Mouse (Mus musculus): Measurements from ENCODE around the gene Lin7b. TPM values are rescaled to one million over a fixed set of nuclear protein-coding genes. Genes with fewer than 3 reads are reported as not detected.
A peak's percentile ranks its signal among the peaks of the same experiment; 100 is the strongest.

Lin7b gene
- polyA plus RNA-seq, 1 experiment from 2014 or later = 4.6 TPM

DNA sequence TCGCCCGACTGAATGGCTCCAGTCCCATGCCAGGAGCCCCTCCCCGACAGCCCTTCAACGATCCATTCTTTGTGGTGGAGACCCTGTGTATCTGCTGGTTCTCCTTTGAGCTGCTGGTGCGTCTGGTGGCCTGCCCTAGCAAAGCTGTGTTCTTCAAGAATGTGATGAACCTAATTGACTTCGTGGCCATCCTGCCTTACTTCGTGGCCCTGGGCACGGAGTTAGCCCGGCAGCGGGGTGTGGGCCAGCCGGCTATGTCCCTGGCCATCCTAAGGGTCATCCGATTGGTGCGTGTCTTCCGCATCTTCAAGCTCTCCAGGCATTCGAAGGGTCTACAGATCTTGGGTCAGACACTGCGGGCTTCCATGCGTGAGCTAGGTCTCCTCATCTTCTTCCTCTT is 38.6 kb upstream of the Lin7b start:
- H3K27ac ChIP-seq (ENCODE audit: low read length) = no peak overlapping the region
- no peak overlapping the region for H3K4me3 ChIP-seq (replicated peaks; ENCODE audit: low read length)
- no peak overlapping the region for H3K4me2 ChIP-seq (ENCODE audit: low read depth, low read length)
- WGBS = 88% methylated on average over 17 of the region's 17 CpGs
- no peaks in the 10 kb centered on the region for H3K36me3 ChIP-seq (ENCODE audit: control insufficient read depth, insufficient read depth, low read length)
- H3K9ac ChIP-seq (ENCODE audit: low read length) = no peak overlapping the region
- H3K27me3 ChIP-seq (ENCODE audit: control insufficient read depth, insufficient read depth, low read length) = peaks cover 49% of the 10 kb centered on the region
- ATAC-seq (ENCODE audit: insufficient read depth, low FRiP score) = no peak
- H3K9me3 ChIP-seq (replicated peaks; ENCODE audit: control insufficient read depth, low read length) = no peaks in the 10 kb centered on the region
- H3K4me1 ChIP-seq (ENCODE audit: control insufficient read depth, insufficient read depth, low read length) = peaks cover 9% of the 10 kb centered on the region; the same call in 1 of the 2 replicates

- no peak overlapping the region for H3K9ac ChIP-seq (ENCODE audit: low read length)
- ATAC-seq (ENCODE audit: insufficient read depth, low FRiP score) = no peak
- 0 out of 2 replicates have a peak, but pooled peaks cover 6% of the 10 kb centered on the region for H3K4me1 ChIP-seq (ENCODE audit: control insufficient read depth, insufficient read depth, low read length)
- WGBS = 69% methylated on average over 7 of the region's 7 CpGs
- no peak overlapping the region for H3K27ac ChIP-seq (ENCODE audit: low read length)
- H3K4me2 ChIP-seq (ENCODE audit: low read depth, low read length) = no peak overlapping the region
- H3K9me3 ChIP-seq (replicated peaks; ENCODE audit: control insufficient read depth, low read length) = no peaks in the 10 kb centered on the region
- H3K36me3 ChIP-seq (ENCODE audit: control insufficient read depth, insufficient read depth, low read length) = no peaks in the 10 kb centered on the region
- peaks cover 49% of the 10 kb centered on the region for H3K27me3 ChIP-seq (ENCODE audit: control insufficient read depth, insufficient read depth, low read length)
- H3K4me3 ChIP-seq (replicated peaks; ENCODE audit: low read length) = no peak overlapping the region
Observed at GRCm38 (mm10) chr7:45408351-45408750, 38.0 kb upstream of the Lin7b start.

DNA sequence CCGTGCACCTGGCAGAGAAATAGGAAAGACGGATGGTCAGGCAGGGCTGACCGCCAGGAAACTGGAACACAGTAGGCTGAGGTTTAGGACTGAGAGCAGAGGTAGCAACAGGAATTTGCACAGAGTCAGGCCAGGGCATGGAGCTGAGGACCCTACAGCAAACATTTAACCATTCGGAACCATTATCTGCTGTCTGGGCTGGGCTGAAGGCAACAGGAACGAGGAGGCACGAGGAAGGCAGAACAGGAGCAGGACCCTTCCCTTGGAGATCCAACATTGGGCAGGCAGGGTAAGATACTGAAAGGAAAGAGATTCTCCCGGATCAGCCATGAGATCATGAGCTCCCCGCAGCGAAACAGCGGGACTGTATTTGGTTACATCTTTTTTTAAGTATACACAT is 37.5 kb upstream of the Lin7b start:
- H3K27me3 ChIP-seq (ENCODE audit: control insufficient read depth, insufficient read depth, low read length) = peaks cover 49% of the 10 kb centered on the region
- 0 out of 2 replicates have a peak, but pooled peaks cover 6% of the 10 kb centered on the region for H3K4me1 ChIP-seq (ENCODE audit: control insufficient read depth, insufficient read depth, low read length)
- 75% methylated on average over 10 of the region's 10 CpGs for WGBS
- no peaks in the 10 kb centered on the region for H3K36me3 ChIP-seq (ENCODE audit: control insufficient read depth, insufficient read depth, low read length)
- no peak for ATAC-seq (ENCODE audit: insufficient read depth, low FRiP score)
- H3K4me3 ChIP-seq (replicated peaks; ENCODE audit: low read length) = no peak overlapping the region
- no peak overlapping the region for H3K9ac ChIP-seq (ENCODE audit: low read length)
- no peak overlapping the region for H3K27ac ChIP-seq (ENCODE audit: low read length)
- no peaks in the 10 kb centered on the region for H3K9me3 ChIP-seq (replicated peaks; ENCODE audit: control insufficient read depth, low read length)
- no peak overlapping the region for H3K4me2 ChIP-seq (ENCODE audit: low read depth, low read length)

DNA sequence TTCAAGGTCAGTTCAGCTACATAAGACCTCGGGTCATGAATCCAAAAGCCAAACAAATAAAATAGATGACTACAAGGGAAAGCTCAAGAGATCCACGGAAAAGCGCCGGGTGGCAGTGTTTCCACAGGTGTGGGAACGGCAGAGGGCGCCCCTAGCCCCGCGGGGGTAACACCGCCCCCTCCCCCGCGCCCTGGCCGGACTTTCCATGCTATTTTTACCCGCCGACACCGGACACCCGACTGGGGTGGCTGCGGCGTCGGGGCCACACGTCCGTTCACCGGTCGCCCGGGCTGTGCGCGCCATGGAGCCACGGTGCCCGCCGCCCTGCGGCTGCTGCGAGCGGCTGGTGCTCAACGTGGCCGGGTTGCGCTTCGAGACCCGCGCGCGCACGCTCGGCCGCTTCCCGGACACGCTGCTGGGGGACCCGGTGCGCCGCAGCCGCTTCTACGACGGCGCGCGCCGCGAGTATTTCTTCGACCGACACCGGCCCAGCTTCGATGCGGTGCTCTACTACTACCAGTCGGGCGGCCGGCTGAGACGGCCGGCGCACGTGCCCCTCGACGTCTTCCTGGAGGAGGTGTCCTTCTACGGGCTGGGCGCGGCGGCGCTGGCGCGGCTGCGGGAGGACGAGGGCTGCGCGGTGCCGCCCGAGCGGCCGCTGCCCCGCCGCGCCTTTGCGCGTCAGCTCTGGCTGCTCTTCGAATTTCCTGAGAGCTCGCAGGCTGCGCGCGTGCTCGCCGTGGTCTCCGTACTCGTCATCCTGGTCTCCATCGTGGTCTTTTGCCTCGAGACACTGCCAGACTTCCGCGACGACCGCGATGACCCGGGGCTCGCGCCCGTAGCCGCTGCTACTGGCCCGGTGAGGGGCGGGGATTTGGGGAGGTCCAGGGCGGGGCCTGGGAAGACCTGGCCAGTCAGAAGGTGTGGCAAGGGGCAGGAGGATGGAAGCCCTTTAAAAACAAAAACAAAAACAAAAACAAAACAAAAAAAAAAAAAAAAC is 36.1 kb upstream of the Lin7b start:
- Histone ChIP-seq H3K9ac (ENCODE audit: low read length) (peak overlapping the region; percentile 66), H3K27me3 (ENCODE audit: control insufficient read depth, insufficient read depth, low read length) (peaks cover 47% of the 10 kb centered on the region), H3K4me2 (ENCODE audit: low read depth, low read length) (peak overlapping the region; percentile 75), H3K4me3 (replicated peaks; ENCODE audit: low read length) (peak overlapping the region; percentile 49), H3K9me3 (replicated peaks; ENCODE audit: control insufficient read depth, low read length) (no peaks in the 10 kb centered on the region), H3K4me1 (ENCODE audit: control insufficient read depth, insufficient read depth, low read length) (0 out of 2 replicates have a peak, but pooled peaks cover 6% of the 10 kb centered on the region), H3K36me3 (ENCODE audit: control insufficient read depth, insufficient read depth, low read length) (no peaks in the 10 kb centered on the region), H3K27ac (ENCODE audit: low read length) (no peak overlapping the region)
- peak; percentile 22; the same call in 1 of the 2 replicates for ATAC-seq (ENCODE audit: insufficient read depth, low FRiP score)
- under 1% methylated on average over 112 of the region's 114 CpGs for WGBS

DNA sequence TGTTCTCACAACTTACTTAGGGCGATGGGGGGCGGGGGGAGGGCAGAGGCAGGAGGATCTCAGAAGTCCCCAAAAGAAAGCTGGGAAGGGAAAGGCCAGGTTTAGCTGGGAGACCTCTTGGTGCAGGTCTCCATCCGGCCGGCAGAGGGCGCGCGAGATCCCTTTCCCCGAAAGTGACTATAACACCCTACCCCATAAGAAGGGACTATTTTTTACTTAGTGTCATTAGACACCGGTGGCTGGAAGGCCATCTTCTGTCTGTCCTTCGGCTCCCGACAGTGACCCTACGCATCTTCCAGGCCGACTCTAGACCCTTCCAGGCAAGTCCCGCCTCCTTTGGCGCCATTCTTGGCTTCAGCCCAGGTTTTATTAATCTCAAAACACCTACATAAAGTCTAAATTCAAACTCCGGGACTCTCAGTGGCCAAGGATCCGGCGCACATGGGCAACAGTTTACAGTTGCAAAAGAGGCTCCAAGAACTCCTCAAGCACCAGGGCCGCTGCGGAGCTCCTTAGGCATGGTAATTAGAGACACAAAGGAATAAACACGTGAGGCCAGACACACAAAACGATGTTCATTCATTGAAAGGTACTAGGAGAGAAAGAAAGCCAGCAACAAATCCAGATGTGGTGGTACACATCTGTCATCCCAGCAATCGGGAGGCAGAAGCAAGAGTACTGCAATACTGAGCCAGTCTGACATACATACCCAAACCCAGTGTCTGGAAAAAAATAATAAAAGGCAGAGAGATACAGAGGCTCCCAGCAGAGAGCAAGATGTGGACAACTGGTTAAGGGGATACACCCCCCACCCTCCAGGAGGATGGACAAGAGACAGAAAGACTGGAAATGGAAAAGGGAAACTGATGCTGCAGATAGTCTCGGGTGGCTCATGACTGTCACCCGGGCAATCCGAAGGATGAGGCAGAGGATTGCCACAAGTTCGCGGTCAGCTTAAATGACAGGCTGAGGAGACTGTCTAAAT is 35.0 kb upstream of the Lin7b start, which contains the start of gene Kcna7:
Kcna7 (plus strand) TSS at position 563 of the 985 bp plus-strand sequence.
- Histone ChIP-seq H3K9ac (ENCODE audit: low read length) (peak within 1 kb of the TSS; percentile 66), H3K27ac (ENCODE audit: low read length) (no peak within 1 kb of the TSS), H3K27me3 (ENCODE audit: control insufficient read depth, insufficient read depth, low read length) (peaks cover 47% of the 10 kb centered on the region), H3K9me3 (replicated peaks; ENCODE audit: control insufficient read depth, low read length) (no peaks in the 10 kb centered on the region), H3K36me3 (ENCODE audit: control insufficient read depth, insufficient read depth, low read length) (no peaks in the 10 kb centered on the region), H3K4me2 (ENCODE audit: low read depth, low read length) (peak within 1 kb of the TSS; percentile 75), H3K4me1 (ENCODE audit: control insufficient read depth, insufficient read depth, low read length) (0 out of 2 replicates have a peak, but pooled peaks cover 6% of the 10 kb centered on the region), H3K4me3 (replicated peaks; ENCODE audit: low read length) (peak within 1 kb of the TSS; percentile 49)
- WGBS = 11% methylated on average over 28 of the region's 28 CpGs
- peak; percentile 20; the same call in 1 of the 2 replicates for ATAC-seq (ENCODE audit: insufficient read depth, low FRiP score)

DNA sequence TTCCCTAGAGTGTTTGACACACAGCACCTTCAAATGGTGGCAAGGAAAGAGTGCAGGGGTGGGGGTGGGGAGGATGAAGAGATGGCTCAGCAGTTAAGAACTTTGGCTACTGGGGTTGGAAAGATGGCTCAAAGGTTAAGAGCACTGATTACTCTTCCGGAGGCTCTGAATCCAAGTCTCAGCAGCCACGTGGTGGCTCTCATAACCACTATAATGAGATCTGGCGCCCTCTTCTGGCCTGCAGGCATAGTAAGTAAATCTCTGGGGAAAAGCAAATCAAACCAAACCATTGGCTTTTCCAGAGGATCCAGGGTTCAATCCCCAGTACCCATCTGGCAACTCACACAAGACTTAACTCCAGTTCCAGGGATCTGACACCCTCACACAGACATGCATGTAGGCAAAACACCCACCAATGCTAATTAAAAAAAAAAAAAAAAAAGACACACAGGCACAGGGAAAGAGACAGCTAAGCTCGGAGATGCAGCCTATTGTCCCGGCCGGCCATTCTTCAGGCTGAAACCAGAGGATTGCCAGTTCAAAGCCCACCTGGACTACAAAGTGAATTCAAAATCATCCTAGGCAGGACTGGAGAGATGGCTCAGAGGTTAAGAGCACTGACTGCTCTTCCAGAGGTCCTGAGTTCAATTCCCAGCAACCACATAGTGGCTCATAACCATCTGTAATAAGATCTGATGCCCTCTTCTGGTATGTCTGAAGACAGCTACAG is 33.3 kb upstream of the Lin7b start:
- ATAC-seq (ENCODE audit: insufficient read depth, low FRiP score) = peak; percentile 22; the same call in 1 of the 2 replicates
- H3K36me3 ChIP-seq (ENCODE audit: control insufficient read depth, insufficient read depth, low read length) = no peaks in the 10 kb centered on the region
- no peaks in the 10 kb centered on the region for H3K9me3 ChIP-seq (replicated peaks; ENCODE audit: control insufficient read depth, low read length)
- no peak overlapping the region for H3K4me3 ChIP-seq (replicated peaks; ENCODE audit: low read length)
- H3K9ac ChIP-seq (ENCODE audit: low read length) = no peak overlapping the region
- H3K27me3 ChIP-seq (ENCODE audit: control insufficient read depth, insufficient read depth, low read length) = peaks cover 39% of the 10 kb centered on the region
- H3K27ac ChIP-seq (ENCODE audit: low read length) = no peak overlapping the region
- 0 out of 2 replicates have a peak, but pooled peaks cover 6% of the 10 kb centered on the region for H3K4me1 ChIP-seq (ENCODE audit: control insufficient read depth, insufficient read depth, low read length)
- no peak overlapping the region for H3K4me2 ChIP-seq (ENCODE audit: low read depth, low read length)
- 44% methylated on average over 6 of the region's 6 CpGs for WGBS

DNA sequence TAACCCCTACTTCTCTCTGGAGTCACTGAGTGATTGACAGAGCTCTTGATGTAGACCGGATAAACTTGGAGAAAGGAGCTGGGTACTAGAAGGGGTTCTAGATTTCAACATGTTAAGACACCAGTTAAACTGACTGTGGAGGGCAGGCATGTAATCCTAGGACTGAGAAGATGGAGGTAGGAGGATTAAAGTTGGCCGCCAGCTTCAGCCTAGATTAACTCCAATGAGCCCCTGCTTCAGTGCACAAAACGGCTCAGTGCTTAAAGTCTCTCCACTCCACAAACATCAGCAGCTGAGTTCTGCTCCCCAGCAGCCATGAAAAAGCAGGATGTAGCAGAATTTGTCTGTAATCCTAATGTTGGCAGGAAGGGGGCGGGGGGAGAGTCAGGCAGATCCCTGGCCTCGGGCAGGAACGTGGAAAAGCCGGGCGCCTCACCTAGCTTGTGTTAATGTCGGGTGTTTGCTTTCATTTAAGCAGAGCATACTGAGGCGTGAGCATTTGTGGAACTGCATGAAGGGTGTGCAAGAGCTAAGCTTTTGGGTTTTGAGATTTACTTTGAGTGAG is 31.2 kb upstream of the Lin7b start:
- no peak overlapping the region for H3K4me3 ChIP-seq (replicated peaks; ENCODE audit: low read length)

GRCm38 (mm10) chr7:45396787-45397186 is 26.4 kb upstream of the Lin7b start:
- 77% methylated on average over 2 of the region's 2 CpGs for WGBS
- H3K36me3 ChIP-seq (ENCODE audit: control insufficient read depth, insufficient read depth, low read length) = 0 out of 2 replicates have a peak, but pooled peaks cover 4% of the 10 kb centered on the region
- no peak overlapping the region for H3K4me3 ChIP-seq (replicated peaks; ENCODE audit: low read length)
- H3K9ac ChIP-seq (ENCODE audit: low read length) = no peak overlapping the region
- H3K9me3 ChIP-seq (replicated peaks; ENCODE audit: control insufficient read depth, low read length) = no peaks in the 10 kb centered on the region
- no peak for ATAC-seq (ENCODE audit: insufficient read depth, low FRiP score)
- H3K4me2 ChIP-seq (ENCODE audit: low read depth, low read length) = no peak overlapping the region
- no peaks in the 10 kb centered on the region for H3K27me3 ChIP-seq (ENCODE audit: control insufficient read depth, insufficient read depth, low read length)
- H3K27ac ChIP-seq (ENCODE audit: low read length) = no peak overlapping the region
- peaks cover 16% of the 10 kb centered on the region for H3K4me1 ChIP-seq (ENCODE audit: control insufficient read depth, insufficient read depth, low read length)

More for the DNA sequence above, 31.2 kb upstream of the Lin7b start:
- 0 out of 2 replicates have a peak, but pooled peaks cover 6% of the 10 kb centered on the region for H3K4me1 ChIP-seq (ENCODE audit: control insufficient read depth, insufficient read depth, low read length)
- H3K27ac ChIP-seq (ENCODE audit: low read length) = no peak overlapping the region
- 51% methylated on average over 10 of the region's 10 CpGs for WGBS
- peaks cover 18% of the 10 kb centered on the region for H3K27me3 ChIP-seq (ENCODE audit: control insufficient read depth, insufficient read depth, low read length)
- no peaks in the 10 kb centered on the region for H3K9me3 ChIP-seq (replicated peaks; ENCODE audit: control insufficient read depth, low read length)
- no peak overlapping the region; the same call in 1 of the 2 replicates for H3K9ac ChIP-seq (ENCODE audit: low read length)
- no peak overlapping the region for H3K4me2 ChIP-seq (ENCODE audit: low read depth, low read length)
- no peaks in the 10 kb centered on the region for H3K36me3 ChIP-seq (ENCODE audit: control insufficient read depth, insufficient read depth, low read length)
- ATAC-seq (ENCODE audit: insufficient read depth, low FRiP score) = no peak

All from stomach, embryonic 16.5 days (tissue).